In genomic region chr2:52742256-52743158, GRCm38 (mm10) we compare ENCODE assay signal across 8 mouse cellular contexts. TPM values are rescaled to one million over a fixed set of nuclear protein-coding genes. Genes with fewer than 3 reads are reported as not detected.
DNase-seq lines count a peak whose midpoint lies in the region; ATAC-seq and TF ChIP-seq lines count a peak whose summit lies in the region.

TSS of gene Stam2 (minus strand) at chr2:52742281.

- peak; percentile 92 for ATAC-seq in embryonic facial prominence, embryonic 13.5 days (ENCODE audit: insufficient number of reproducible peaks, insufficient read depth, low FRiP score, low TSS enrichment, low read depth)
- ATAC-seq in limb, embryonic 12.5 days (ENCODE audit: insufficient number of reproducible peaks, insufficient read depth, low FRiP score, low TSS enrichment, low read depth), result peak; percentile 92
- ATAC-seq in midbrain, embryonic 14.5 days (ENCODE audit: low FRiP score, low TSS enrichment), result peak; percentile 93

- H3K27me3 ChIP-seq in embryonic facial prominence, embryonic 13.5 days, result no peaks in the 10 kb centered on the region
- H3K27me3 ChIP-seq in kidney, adult 2 months (replicated peaks; ENCODE audit: control insufficient read depth, insufficient read depth, low read length), result no peaks in the 10 kb centered on the region
- H3K27me3 ChIP-seq in limb, embryonic 12.5 days, result no peaks in the 10 kb centered on the region
- H3K27me3 ChIP-seq in midbrain, embryonic 14.5 days (ENCODE audit: control insufficient read depth, insufficient read depth, low read length), result no peaks in the 10 kb centered on the region

- 0 out of 2 replicates have a peak, but pooled peaks have one; percentile 20 for TF ChIP-seq CTCF in kidney, adult 2 months (conservative IDR thresholded peaks at IDR 0.05; ENCODE audit: insufficient read depth, insufficient read length, low read depth, low read length)

- peak within 1 kb of the TSS; percentile 96 for H3K27ac ChIP-seq in embryonic facial prominence, embryonic 13.5 days
- peak within 1 kb of the TSS; percentile 98 for H3K27ac ChIP-seq in kidney, adult 2 months (ENCODE audit: insufficient read depth, low read depth, low read length)
- H3K27ac ChIP-seq in limb, embryonic 12.5 days, result peak within 1 kb of the TSS; percentile 94
- H3K27ac ChIP-seq in midbrain, embryonic 14.5 days (replicated peaks; ENCODE audit: low read depth, low read length), result peak within 1 kb of the TSS; percentile 97

- peak within 1 kb of the TSS; percentile 89 for H3K9ac ChIP-seq in embryonic facial prominence, embryonic 13.5 days
- peak within 1 kb of the TSS; percentile 91 for H3K9ac ChIP-seq in limb, embryonic 12.5 days (replicated peaks)
- peak within 1 kb of the TSS; percentile 83 for H3K9ac ChIP-seq in midbrain, embryonic 14.5 days (replicated peaks; ENCODE audit: low read length)

- WGBS in embryonic facial prominence, embryonic 13.5 days, result 7% methylated on average over 54 of the region's 54 CpGs
- 4% methylated on average over 54 of the region's 54 CpGs for WGBS in kidney, adult 2 months
- 8% methylated on average over 54 of the region's 54 CpGs for WGBS in limb, embryonic 12.5 days
- 7% methylated on average over 54 of the region's 54 CpGs for WGBS in midbrain, embryonic 14.5 days

- TF ChIP-seq POLR2A in kidney, adult 2 months (IDR thresholded peaks at IDR 0.05; ENCODE audit: low read depth, low read length), result no peak

- no peaks in the 10 kb centered on the region for H3K9me3 ChIP-seq in embryonic facial prominence, embryonic 13.5 days
- no peaks in the 10 kb centered on the region for H3K9me3 ChIP-seq in limb, embryonic 12.5 days
- H3K9me3 ChIP-seq in midbrain, embryonic 14.5 days (ENCODE audit: control insufficient read depth, low read length), result no peaks in the 10 kb centered on the region

- DNase-seq in 416B (ENCODE audit: low read depth), result peak; percentile 84
- peak; percentile 76 to 84 for DNase-seq in adrenal gland, postnatal 4 days (ENCODE audit: low spot score in 2 of 2)
- peak; percentile 92 to 97 for DNase-seq in heart, adult 18-20 months
- DNase-seq in kidney, adult 2 months, result peak; percentile 95
- peak; percentile 93 for DNase-seq in midbrain, embryonic 14.5 days
- peak; percentile 81 for DNase-seq in spleen, adult 12 weeks (ENCODE audit: low spot score)

- H3K36me3 ChIP-seq in embryonic facial prominence, embryonic 13.5 days, result no peaks in the 10 kb centered on the region
- H3K36me3 ChIP-seq in kidney, adult 2 months (ENCODE audit: control insufficient read depth, insufficient read depth, low read length), result no peaks in the 10 kb centered on the region
- peaks cover 10% of the 10 kb centered on the region; the same call in 1 of the 2 replicates for H3K36me3 ChIP-seq in limb, embryonic 12.5 days
- H3K36me3 ChIP-seq in midbrain, embryonic 14.5 days (ENCODE audit: control insufficient read depth, insufficient read depth, low read length), result no peaks in the 10 kb centered on the region

- H3K4me3 ChIP-seq in embryonic facial prominence, embryonic 13.5 days, result peak within 1 kb of the TSS; percentile 84
- peak within 1 kb of the TSS; percentile 71 for H3K4me3 ChIP-seq in kidney, adult 2 months (ENCODE audit: insufficient read depth, low read depth, low read length)
- H3K4me3 ChIP-seq in limb, embryonic 12.5 days (replicated peaks), result peak within 1 kb of the TSS; percentile 82
- H3K4me3 ChIP-seq in midbrain, embryonic 14.5 days (replicated peaks; ENCODE audit: low read depth, low read length), result peak within 1 kb of the TSS; percentile 82

- peak within 1 kb of the TSS; percentile 72 for H3K4me2 ChIP-seq in embryonic facial prominence, embryonic 13.5 days
- peak within 1 kb of the TSS; percentile 70 for H3K4me2 ChIP-seq in limb, embryonic 12.5 days
- H3K4me2 ChIP-seq in midbrain, embryonic 14.5 days (ENCODE audit: low read length), result peak within 1 kb of the TSS; percentile 64

- H3K4me1 ChIP-seq in embryonic facial prominence, embryonic 13.5 days, result peaks cover 6% of the 10 kb centered on the region
- H3K4me1 ChIP-seq in kidney, adult 2 months (ENCODE audit: control insufficient read depth, insufficient read depth, low read length), result no peaks in the 10 kb centered on the region
- H3K4me1 ChIP-seq in limb, embryonic 12.5 days (replicated peaks), result peaks cover 11% of the 10 kb centered on the region
- H3K4me1 ChIP-seq in midbrain, embryonic 14.5 days (ENCODE audit: control insufficient read depth, insufficient read depth, low read length), result peaks cover 10% of the 10 kb centered on the region; the same call in 1 of the 2 replicates

RNA-seq across cellular contexts. Expression of gene Stam2, which starts in this region (rescaled TPM):
- total RNA-seq in adrenal gland, postnatal 4 days (2021), result 10 to 100 TPM; 38.5 TPM
- polyA plus RNA-seq in embryonic facial prominence, embryonic 13.5 days (2015; fragmentation: Nextera tagmentation; extraction: Ambion mirVana), result 28.1 and 30.1 TPM in 2 replicates
- 10 to 100 TPM; 16.8 to 18.1 TPM for total RNA-seq in heart, adult 18-20 months (2021)
- polyA plus RNA-seq in kidney, adult 2 months (2012; rRNA removed), result 7.8 and 8.6 TPM in 2 replicates
- polyA plus RNA-seq in limb, embryonic 12.5 days (2016; fragmentation: Nextera tagmentation; extraction: Ambion mirVana), result 29.6 and 31.7 TPM in 2 replicates
- 38.6 and 50.0 TPM in 2 replicates for polyA plus RNA-seq in midbrain, embryonic 14.5 days (2014; fragmentation: Nextera tagmentation; extraction: Ambion mirVana)

Comparison
In these comparisons a context has a peak if more than half of its experiments do, and no peak if none do; other contexts are left out.
1. Peak in every context shown above with its lines: DNase-seq, ATAC-seq, H3K4me3 ChIP-seq and H3K27ac ChIP-seq.